Mouse (Mus musculus): ENCODE data around the gene Epp13. TPM values are rescaled to one million over a fixed set of nuclear protein-coding genes. Genes with fewer than 3 reads are reported as not detected.
"Not testable (repeated sequence)": the region's sequence is repeated elsewhere in the genome, so short reads cannot be mapped to it uniquely, and the experiment has no call there.

Gene Epp13
- polyA plus RNA-seq, 1 experiment from 2014 or later: not detected

GRCm38 (mm10) chr7:6277906-6278305 is 25.4 kb downstream of the Epp13 start:
- Histone ChIP-seq H3K27ac (ENCODE audit: low read length) (no peak overlapping the region), H3K27me3 (ENCODE audit: control insufficient read depth, insufficient read depth, low read length) (no peaks in the 10 kb centered on the region), H3K9ac (ENCODE audit: low read length) (no peak overlapping the region), H3K36me3 (ENCODE audit: control insufficient read depth, insufficient read depth) (no peaks in the 10 kb centered on the region), H3K9me3 (replicated peaks; ENCODE audit: control insufficient read depth, low read length) (no peaks in the 10 kb centered on the region), H3K4me3 (ENCODE audit: low read length) (no peak overlapping the region), H3K4me2 (ENCODE audit: low read depth, low read length) (no peak overlapping the region), H3K4me1 (ENCODE audit: control insufficient read depth, insufficient read depth, low read length) (no peaks in the 10 kb centered on the region)
- WGBS: 48% methylated on average over 3 of the region's 3 CpGs
- ATAC-seq (replicated peaks; ENCODE audit: extremely low read depth, insufficient read depth, low FRiP score): no peak

DNA sequence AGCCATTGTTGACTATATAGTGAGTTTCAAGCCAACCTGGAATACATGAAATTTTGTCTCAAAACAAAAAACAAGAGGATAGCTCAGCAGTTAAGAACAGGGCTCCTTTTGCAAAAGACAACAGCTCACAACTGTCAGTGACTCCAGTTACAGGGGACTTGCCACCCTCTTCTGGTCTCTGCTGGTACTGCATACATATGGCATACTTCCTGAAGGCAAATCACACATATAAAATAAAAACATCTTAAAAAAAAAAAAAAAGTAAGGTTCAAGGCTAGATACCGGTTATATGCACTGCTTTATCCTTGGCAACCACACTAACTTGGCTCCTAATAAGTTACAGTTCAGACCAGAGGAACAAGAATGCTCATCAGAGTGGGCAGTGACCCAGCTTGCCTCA is 30.2 kb downstream of the Epp13 start:
- whole genome bisulfite sequencing: 3% methylated on average over 1 of the region's 1 CpGs
- no peaks in the 10 kb centered on the region for H3K27me3 ChIP-seq (ENCODE audit: control insufficient read depth, insufficient read depth, low read length)
- peaks cover 9% of the 10 kb centered on the region; the same call in 1 of the 2 replicates for H3K4me1 ChIP-seq (ENCODE audit: control insufficient read depth, insufficient read depth, low read length)
- no peaks in the 10 kb centered on the region for H3K9me3 ChIP-seq (replicated peaks; ENCODE audit: control insufficient read depth, low read length)
- peak overlapping the region; percentile 75 for H3K9ac ChIP-seq (ENCODE audit: low read length)
- peak overlapping the region; percentile 79 for H3K4me2 ChIP-seq (ENCODE audit: low read depth, low read length)
- no peak for ATAC-seq (replicated peaks; ENCODE audit: extremely low read depth, insufficient read depth, low FRiP score)
- H3K36me3 ChIP-seq (ENCODE audit: control insufficient read depth, insufficient read depth): no peaks in the 10 kb centered on the region
- H3K27ac ChIP-seq (ENCODE audit: low read length): peak overlapping the region; percentile 85
- peak overlapping the region; percentile 70 for H3K4me3 ChIP-seq (ENCODE audit: low read length)

DNA sequence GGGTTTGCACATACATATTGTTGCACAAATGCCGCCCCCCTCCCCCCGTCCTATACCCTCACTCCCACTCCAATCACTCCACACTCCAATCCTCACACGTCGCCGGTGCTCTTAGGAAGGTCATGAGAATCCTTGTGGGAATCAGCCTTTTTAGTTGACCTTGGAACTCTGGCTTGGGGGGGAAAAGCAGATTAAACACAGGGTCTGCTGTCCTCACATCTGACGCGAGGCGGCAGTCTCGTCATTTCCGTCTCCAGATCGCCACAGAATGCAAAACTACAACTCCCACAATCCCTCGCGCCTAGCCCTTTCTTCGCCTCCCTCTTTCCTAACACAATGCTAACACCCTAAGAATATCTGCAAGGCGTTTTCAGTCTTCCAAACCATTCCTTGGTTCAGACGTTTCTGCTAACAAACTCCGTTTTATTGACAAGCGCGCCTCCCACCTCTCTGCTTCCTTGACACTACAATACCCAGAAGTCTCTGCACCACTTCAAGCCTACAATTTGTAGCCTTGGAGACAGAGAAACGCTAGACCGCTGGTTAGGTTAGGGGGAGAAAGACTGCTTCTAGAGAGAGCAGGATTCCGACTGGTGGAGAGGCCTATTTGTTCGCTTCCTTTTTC is 31.1 kb downstream of the Epp13 start:
- WGBS: under 1% methylated on average over 23 of the region's 23 CpGs
- peak overlapping the region; percentile 79 for H3K4me2 ChIP-seq (ENCODE audit: low read depth, low read length)
- H3K36me3 ChIP-seq (ENCODE audit: control insufficient read depth, insufficient read depth): no peaks in the 10 kb centered on the region
- H3K27me3 ChIP-seq (ENCODE audit: control insufficient read depth, insufficient read depth, low read length): no peaks in the 10 kb centered on the region
- peak; percentile 34 for ATAC-seq (replicated peaks; ENCODE audit: extremely low read depth, insufficient read depth, low FRiP score)
- peak overlapping the region; percentile 75 for H3K9ac ChIP-seq (ENCODE audit: low read length)
- peak overlapping the region; percentile 85 for H3K27ac ChIP-seq (ENCODE audit: low read length)
- H3K4me1 ChIP-seq (ENCODE audit: control insufficient read depth, insufficient read depth, low read length): peaks cover 9% of the 10 kb centered on the region; the same call in 1 of the 2 replicates
- no peaks in the 10 kb centered on the region for H3K9me3 ChIP-seq (replicated peaks; ENCODE audit: control insufficient read depth, low read length)
- peak overlapping the region; percentile 70 for H3K4me3 ChIP-seq (ENCODE audit: low read length)

DNA sequence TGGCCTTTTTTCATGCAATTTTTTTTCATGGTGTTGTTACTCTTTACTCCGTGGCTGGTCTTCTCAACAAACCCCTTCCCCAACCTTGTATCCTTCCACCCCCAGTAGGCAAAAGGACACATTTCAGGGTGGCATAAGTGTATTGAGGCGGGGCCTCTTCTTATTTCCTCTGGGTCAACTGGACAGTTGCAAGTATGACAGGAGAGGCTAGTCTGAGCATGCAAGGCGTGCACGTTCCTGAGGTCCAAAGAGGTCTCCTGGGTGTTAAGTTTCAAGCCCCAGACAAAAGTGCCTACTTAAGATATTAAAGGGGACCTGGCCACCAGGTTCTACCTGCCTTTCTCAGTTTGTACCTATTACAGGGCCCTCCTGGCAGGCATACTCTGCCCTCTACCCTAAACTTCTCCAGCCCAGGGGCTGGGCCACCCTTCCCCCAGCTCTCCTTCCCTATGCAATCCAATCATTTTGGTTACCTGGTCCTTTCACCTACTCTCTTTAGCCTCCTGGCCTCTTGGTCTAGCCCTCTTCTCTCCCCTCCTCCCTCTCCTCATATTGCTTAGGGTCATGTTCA is 32.0 kb downstream of the Epp13 start:
- WGBS: 85% methylated on average over 4 of the region's 4 CpGs
- Histone ChIP-seq H3K4me1 (ENCODE audit: control insufficient read depth, insufficient read depth, low read length) (peaks cover 9% of the 10 kb centered on the region; the same call in 1 of the 2 replicates), H3K4me3 (ENCODE audit: low read length) (no peak overlapping the region), H3K9ac (ENCODE audit: low read length) (no peak overlapping the region), H3K36me3 (ENCODE audit: control insufficient read depth, insufficient read depth) (no peaks in the 10 kb centered on the region), H3K27me3 (ENCODE audit: control insufficient read depth, insufficient read depth, low read length) (no peaks in the 10 kb centered on the region), H3K27ac (ENCODE audit: low read length) (no peak overlapping the region), H3K9me3 (replicated peaks; ENCODE audit: control insufficient read depth, low read length) (no peaks in the 10 kb centered on the region), H3K4me2 (ENCODE audit: low read depth, low read length) (no peak overlapping the region)
- no peak for ATAC-seq (replicated peaks; ENCODE audit: extremely low read depth, insufficient read depth, low FRiP score)

GRCm38 (mm10) chr7:6285366-6285765 is 32.9 kb downstream of the Epp13 start:
- Histone ChIP-seq H3K4me1 (ENCODE audit: control insufficient read depth, insufficient read depth, low read length) (peaks cover 9% of the 10 kb centered on the region; the same call in 1 of the 2 replicates), H3K4me2 (ENCODE audit: low read depth, low read length) (peak overlapping the region; percentile 84), H3K27me3 (ENCODE audit: control insufficient read depth, insufficient read depth, low read length) (no peaks in the 10 kb centered on the region), H3K9me3 (replicated peaks; ENCODE audit: control insufficient read depth, low read length) (no peaks in the 10 kb centered on the region), H3K27ac (ENCODE audit: low read length) (peak overlapping the region; percentile 87), H3K36me3 (ENCODE audit: control insufficient read depth, insufficient read depth) (no peaks in the 10 kb centered on the region), H3K9ac (ENCODE audit: low read length) (no peak overlapping the region), H3K4me3 (ENCODE audit: low read length) (peak overlapping the region; percentile 70; the same call in 1 of the 2 replicates)
- no peak for ATAC-seq (replicated peaks; ENCODE audit: extremely low read depth, insufficient read depth, low FRiP score)
- 83% methylated on average over 6 of the region's 6 CpGs for WGBS

DNA sequence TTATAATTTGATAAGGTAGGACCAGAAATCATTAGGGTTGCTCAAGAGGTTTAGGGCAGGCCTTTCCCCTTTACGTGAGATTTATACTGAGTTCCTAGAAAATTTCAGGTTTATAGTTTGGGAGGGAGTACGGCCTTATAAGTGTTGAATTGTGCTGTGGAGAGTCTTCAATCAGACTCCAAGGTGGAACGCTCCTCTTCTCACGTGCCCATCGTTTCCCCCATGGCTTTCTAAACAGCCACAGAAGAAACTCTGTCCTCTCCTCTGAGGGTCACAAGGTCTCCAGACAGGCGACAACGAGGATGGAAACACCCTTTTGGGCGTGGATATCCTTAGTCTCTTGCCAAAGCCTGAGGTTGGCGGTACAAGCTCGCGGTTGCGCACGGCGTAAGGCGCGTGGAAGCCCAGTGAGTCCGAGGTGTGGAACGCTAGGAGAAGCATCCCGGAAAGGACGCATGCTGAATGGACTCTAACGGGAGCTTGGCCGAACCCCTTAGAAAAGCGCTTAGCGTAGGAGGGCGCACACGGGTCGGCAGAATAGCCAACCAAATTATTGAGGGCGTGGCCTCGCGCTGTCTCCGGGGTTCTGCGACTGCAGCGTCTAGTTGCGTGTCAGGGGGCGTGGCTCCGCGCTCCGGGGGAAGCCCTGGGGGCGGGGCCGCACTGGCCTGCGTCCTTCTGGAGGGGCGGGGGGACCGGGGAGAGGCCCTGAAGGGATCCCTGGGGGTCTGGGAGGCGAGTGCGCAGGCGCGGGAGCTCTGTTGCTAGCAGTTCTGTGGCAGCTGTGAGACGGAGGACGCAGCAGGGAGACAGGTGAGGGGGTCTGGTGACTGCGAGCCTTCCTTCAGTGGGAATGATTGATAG is 33.6 kb downstream of the Epp13 start, which contains the start of gene Zfp667:
Gene Zfp667 (plus strand): TSS at position 738 of the 864 bp plus-strand sequence.
- no peaks in the 10 kb centered on the region for H3K27me3 ChIP-seq (ENCODE audit: control insufficient read depth, insufficient read depth, low read length)
- peak within 1 kb of the TSS; percentile 87 for H3K27ac ChIP-seq (ENCODE audit: low read length)
- H3K9me3 ChIP-seq (replicated peaks; ENCODE audit: control insufficient read depth, low read length): no peaks in the 10 kb centered on the region
- ATAC-seq (replicated peaks; ENCODE audit: extremely low read depth, insufficient read depth, low FRiP score): peak; percentile 89
- H3K9ac ChIP-seq (ENCODE audit: low read length): peak within 1 kb of the TSS; percentile 79
- H3K4me1 ChIP-seq (ENCODE audit: control insufficient read depth, insufficient read depth, low read length): peaks cover 9% of the 10 kb centered on the region; the same call in 1 of the 2 replicates
- 3% methylated on average over 50 of the region's 50 CpGs for WGBS
- peak within 1 kb of the TSS; percentile 70 for H3K4me3 ChIP-seq (ENCODE audit: low read length)
- no peaks in the 10 kb centered on the region for H3K36me3 ChIP-seq (ENCODE audit: control insufficient read depth, insufficient read depth)
- peak within 1 kb of the TSS; percentile 84 for H3K4me2 ChIP-seq (ENCODE audit: low read depth, low read length)

GRCm38 (mm10) chr7:6286921-6287531 is 34.5 kb downstream of the Epp13 start:
- ATAC-seq (replicated peaks; ENCODE audit: extremely low read depth, insufficient read depth, low FRiP score): 0 out of 2 replicates have a peak, but pooled peaks have one; percentile 2
- Histone ChIP-seq H3K9ac (ENCODE audit: low read length) (peak overlapping the region; percentile 79), H3K4me1 (ENCODE audit: control insufficient read depth, insufficient read depth, low read length) (peaks cover 9% of the 10 kb centered on the region; the same call in 1 of the 2 replicates), H3K9me3 (replicated peaks; ENCODE audit: control insufficient read depth, low read length) (no peaks in the 10 kb centered on the region), H3K4me3 (ENCODE audit: low read length) (peak overlapping the region; percentile 70), H3K27ac (ENCODE audit: low read length) (no peak overlapping the region), H3K27me3 (ENCODE audit: control insufficient read depth, insufficient read depth, low read length) (no peaks in the 10 kb centered on the region), H3K36me3 (ENCODE audit: control insufficient read depth, insufficient read depth) (no peaks in the 10 kb centered on the region), H3K4me2 (ENCODE audit: low read depth, low read length) (peak overlapping the region; percentile 84)
- WGBS: 26% methylated on average over 15 of the region's 15 CpGs

- not testable (repeated sequence) for H3K4me3 ChIP-seq (ENCODE audit: low read length); H3K4me2 ChIP-seq (ENCODE audit: low read depth, low read length); H3K27me3 ChIP-seq (ENCODE audit: control insufficient read depth, insufficient read depth, low read length); H3K9ac ChIP-seq (ENCODE audit: low read length); H3K36me3 ChIP-seq (ENCODE audit: control insufficient read depth, insufficient read depth); H3K9me3 ChIP-seq (replicated peaks; ENCODE audit: control insufficient read depth, low read length); H3K27ac ChIP-seq (ENCODE audit: low read length); ATAC-seq (replicated peaks; ENCODE audit: extremely low read depth, insufficient read depth, low FRiP score); H3K4me1 ChIP-seq (ENCODE audit: control insufficient read depth, insufficient read depth, low read length)
- WGBS: 93% methylated on average over 4 of the region's 6 CpGs
These were observed 38.6 kb downstream of the Epp13 start for GRCm38 (mm10) chr7:6291121-6291520.

Measured in heart, embryonic 16.5 days (tissue).